Mouse (Mus musculus) T-helper 1 cell (primary cell): ENCODE measurements around the gene Insrr.
"Not testable (repeated sequence)": the region's sequence is repeated elsewhere in the genome, so short reads cannot be mapped to it uniquely, and the experiment has no call there.

Experiments
- in situ Hi-C: fragments of 300-600 bp; cut with MboI, MseI; formaldehyde crosslinking; loops from one replicate; pipeline ENCODE4 v1.15.1; 2025; ENCODE audit warnings: high pct_unique_total_duplicates

Gene Insrr

GRCm38 (mm10) chr3:87829025-87829424 is 32.3 kb downstream of the Insrr start:
- in situ Hi-C loops, result no loop called here

- in situ Hi-C loops, result no loop called here
Measured at GRCm38 (mm10) chr3:87832109-87832859, 35.5 kb downstream of the Insrr start.

- in situ Hi-C loops, result no loop called here
Measured at GRCm38 (mm10) chr3:87833482-87833881, 36.7 kb downstream of the Insrr start.

GRCm38 (mm10) chr3:87838622-87839021 is 41.9 kb downstream of the Insrr start:
- in situ Hi-C loops, result no loop called here

- in situ Hi-C loops, result no loop called here
Measured at GRCm38 (mm10) chr3:87840858-87841257, 44.1 kb downstream of the Insrr start.

- in situ Hi-C loops, result no loop called here
Measured at GRCm38 (mm10) chr3:87844981-87845380, 48.2 kb downstream of the Insrr start.

GRCm38 (mm10) chr3:87846186-87846585 is 49.4 kb downstream of the Insrr start:
- in situ Hi-C loops, result no loop called here

- in situ Hi-C loops, result no loop called here
Measured at GRCm38 (mm10) chr3:87846650-87847110, 49.9 kb downstream of the Insrr start, which contains the start of gene Sh2d2a. Sh2d2a (plus strand) TSS chr3:87846755.

- in situ Hi-C loops, result no loop called here
Measured at GRCm38 (mm10) chr3:87847680-87848079, 50.9 kb downstream of the Insrr start.

GRCm38 (mm10) chr3:87849117-87849516 is 52.4 kb downstream of the Insrr start:
- in situ Hi-C loops, result no loop called here

GRCm38 (mm10) chr3:87854795-87855568 is 58.2 kb downstream of the Insrr start:
- in situ Hi-C loops, result no loop called here

- in situ Hi-C loops, result no loop called here
Measured at GRCm38 (mm10) chr3:87855936-87856335, 59.2 kb downstream of the Insrr start.

- in situ Hi-C loops, result no loop called here
Measured at GRCm38 (mm10) chr3:87857666-87858065, 60.9 kb downstream of the Insrr start.

- in situ Hi-C loops, result no loop called here
Measured at GRCm38 (mm10) chr3:87859813-87860212, 63.1 kb downstream of the Insrr start.

GRCm38 (mm10) chr3:87864111-87864510 is 67.4 kb downstream of the Insrr start:
- in situ Hi-C loops, result not testable (repeated sequence)
